Mouse (Mus musculus) hindbrain, embryonic 15.5 days (tissue): ENCODE results near the gene Ndrg4. TPM values are rescaled to one million over a fixed set of nuclear protein-coding genes. Genes with fewer than 3 reads are reported as not detected.

Experiments
- ATAC-seq: fragments of 200-750 bp; cut with Nextera tagmentation; 2 replicates; pipeline ENCODE4 v1.8.0; 2017; ENCODE audit warnings: low read depth, moderate number of reproducible peaks, moderate TSS enrichment; ENCODE audit not compliant: low FRiP score
- H3K27ac ChIP-seq: fragments of 300-500 bp; sonication (generic); replicated peaks from 2 replicates; pipeline ENCODE4 v1.5.1; 2015; ENCODE audit warnings: mild to moderate bottlenecking, inconsistent platforms
- H3K27me3 ChIP-seq: fragments of 300-500 bp; sonication (generic); 2 replicates; pipeline ENCODE4 v1.6.1; 2015; ENCODE audit warnings: control low read depth, inconsistent platforms
- H3K36me3 ChIP-seq: fragments of 300-500 bp; sonication (generic); 2 replicates; pipeline ENCODE4 v1.6.1; 2015; ENCODE audit warnings: control low read depth, inconsistent platforms
- H3K4me1 ChIP-seq: fragments of 300-500 bp; sonication (generic); replicated peaks from 2 replicates; pipeline ENCODE4 v1.6.1; 2015; ENCODE audit warnings: control low read depth, inconsistent platforms
- H3K4me2 ChIP-seq: fragments of 300-500 bp; sonication (generic); 2 replicates; pipeline ENCODE4 v1.6.1; 2015; ENCODE audit warnings: moderate library complexity, mild to moderate bottlenecking, inconsistent platforms
- H3K4me3 ChIP-seq: fragments of 300-500 bp; sonication (generic); 2 replicates; pipeline ENCODE4 v1.5.1; 2015; ENCODE audit warnings: mild to moderate bottlenecking, inconsistent platforms
- H3K9ac ChIP-seq: fragments of 300-500 bp; sonication (generic); 2 replicates; pipeline ENCODE4 v1.6.1; 2015; ENCODE audit warnings: inconsistent platforms
- H3K9me3 ChIP-seq: fragments of 300-500 bp; sonication (generic); 2 replicates; pipeline ENCODE4 v1.6.1; 2016; ENCODE audit warnings: control low read depth, inconsistent platforms
- WGBS: fragments of 180-500 bp; shearing (Covaris S2); methylation state at CpG from one replicate; pipeline ENCODE4 v1.1.7; 2015; 5-methylcytosine and 5-hydroxymethylcytosine counted together
- microRNA-seq: library from miRNA; unstranded; fragments of <30 nt; microRNA quantifications from one replicate; pipeline ENCODE4, GENCODE M21; 2016
- polyA plus RNA-seq: library from polyadenylated mRNA; unstranded; fragments of >200 nt; fragmentation: Nextera tagmentation; extraction: Ambion mirVana; gene quantifications from 2 replicates; pipeline ENCODE4 v1.2.1, GENCODE M21; 2015

The Ndrg4 gene
- polyA plus RNA-seq, 1 experiment from 2014 or later = 454 TPM

DNA sequence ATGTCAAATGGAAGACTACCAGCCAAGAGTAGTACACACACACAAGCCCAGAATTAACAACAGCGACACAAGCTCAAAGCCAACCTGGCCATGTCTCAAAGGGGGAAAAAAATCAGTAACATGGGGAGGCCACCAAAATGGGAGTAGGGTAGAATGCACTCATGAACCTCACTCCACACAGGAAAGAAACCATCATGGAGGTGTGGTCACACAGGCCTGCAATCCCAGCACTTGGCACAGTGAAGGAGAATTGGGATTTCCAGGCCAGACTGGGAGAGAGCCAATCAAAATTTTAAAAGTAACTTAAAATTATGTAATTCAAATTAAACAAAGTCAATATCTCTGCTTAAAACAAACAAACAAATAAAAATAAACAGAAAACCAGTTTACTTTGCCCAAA lies 75.1 kb downstream of the Ndrg4 start:
- H3K36me3 ChIP-seq = peaks cover 74% of the 10 kb centered on the region
- WGBS = 100% methylated on average over 1 of the region's 1 CpGs
- ATAC-seq = no peak

DNA sequence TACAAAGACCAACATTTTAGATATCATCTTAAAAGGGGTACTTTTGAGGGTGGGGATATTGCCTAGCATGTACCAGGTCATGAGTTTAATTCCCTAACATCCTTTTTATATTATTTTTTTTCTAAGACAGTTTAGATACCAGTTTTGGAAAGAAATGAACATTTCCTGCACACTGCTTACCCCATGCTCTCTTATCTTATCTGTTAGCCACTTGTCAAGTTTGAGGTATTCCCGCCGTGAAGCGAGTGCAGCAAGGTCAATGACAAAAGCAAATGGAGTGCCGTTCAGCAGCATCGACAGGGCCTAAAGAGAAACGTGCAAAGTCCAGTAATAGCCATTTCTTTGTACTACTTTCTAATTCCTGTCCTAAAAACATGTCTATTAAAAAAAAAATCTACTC lies 83.5 kb downstream of the Ndrg4 start:
- Histone ChIP-seq H3K9ac (no peak overlapping the region), H3K4me1 (no peaks in the 10 kb centered on the region), H3K9me3 (no peaks in the 10 kb centered on the region), H3K27me3 (no peaks in the 10 kb centered on the region), H3K27ac (no peak overlapping the region), H3K36me3 (peaks cover 71% of the 10 kb centered on the region), H3K4me2 (no peak overlapping the region), H3K4me3 (no peak overlapping the region)
- 93% methylated on average over 6 of the region's 6 CpGs for WGBS
- ATAC-seq = no peak

More for the DNA sequence above, 75.1 kb downstream of the Ndrg4 start:
- H3K9ac ChIP-seq = no peak overlapping the region
- H3K27ac ChIP-seq = no peak overlapping the region
- no peak overlapping the region for H3K4me3 ChIP-seq
- H3K4me1 ChIP-seq = no peaks in the 10 kb centered on the region
- H3K4me2 ChIP-seq = no peak overlapping the region
- no peaks in the 10 kb centered on the region for H3K9me3 ChIP-seq
- no peaks in the 10 kb centered on the region for H3K27me3 ChIP-seq

DNA sequence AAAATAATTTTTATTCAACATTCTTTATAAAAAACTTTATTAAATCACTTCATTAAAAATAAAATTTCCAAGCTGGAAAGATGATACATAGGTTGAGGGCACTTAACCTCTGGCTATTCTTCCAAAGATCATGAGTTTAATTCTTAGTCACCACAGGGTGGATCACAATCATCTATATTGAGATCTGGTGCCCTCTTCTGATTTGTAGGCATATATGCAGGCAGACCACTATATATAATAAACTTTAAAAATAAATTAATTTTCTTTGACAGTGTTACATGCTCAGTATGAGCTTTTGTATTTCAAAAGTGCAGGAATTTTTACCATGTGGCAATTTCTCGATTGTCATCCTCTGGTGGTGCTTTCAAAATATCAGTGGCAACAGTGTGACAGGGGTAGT lies 87.4 kb downstream of the Ndrg4 start:
- no peak overlapping the region for H3K4me3 ChIP-seq
- no peak overlapping the region for H3K9ac ChIP-seq
- H3K9me3 ChIP-seq = no peaks in the 10 kb centered on the region
- no peak for ATAC-seq
- no peak overlapping the region for H3K4me2 ChIP-seq
- H3K4me1 ChIP-seq = no peaks in the 10 kb centered on the region
- H3K27ac ChIP-seq = no peak overlapping the region
- H3K27me3 ChIP-seq = no peaks in the 10 kb centered on the region
- WGBS = 92% methylated on average over 1 of the region's 1 CpGs
- H3K36me3 ChIP-seq = peaks cover 76% of the 10 kb centered on the region

Small RNA genes within 50 kb of the gene (microRNA-seq; reads per million reads assigned to microRNA genes)
- 1.1 reads per million for gene Mir7073

Other genes with a start within 250 kb of the Ndrg4 start
- 120 and 122 TPM in 2 replicates for gene Cfap20, start 242.1 kb upstream of the Ndrg4 start, polyA plus RNA-seq
- 7.5 and 13.0 TPM in 2 replicates for gene Csnk2a2, start 186.9 kb upstream of the Ndrg4 start, polyA plus RNA-seq
- gene Ccdc113, start 142.9 kb upstream of the Ndrg4 start, polyA plus RNA-seq = 1.7 and 2.2 TPM in 2 replicates
- gene Prss54, start 100.6 kb upstream of the Ndrg4 start, polyA plus RNA-seq = not detected in 2 replicates
- 8.4 and 8.5 TPM in 2 replicates for gene Gins3, start 43.5 kb upstream of the Ndrg4 start, polyA plus RNA-seq
- gene Setd6, start 38.9 kb downstream of the Ndrg4 start, polyA plus RNA-seq = 33.1 and 34.7 TPM in 2 replicates
- 37.3 and 39.2 TPM in 2 replicates for gene Cnot1, start 130.5 kb downstream of the Ndrg4 start, polyA plus RNA-seq
- 235 and 255 TPM in 2 replicates for gene Sap18b, start 148.4 kb downstream of the Ndrg4 start, polyA plus RNA-seq
- 25.0 and 26.1 TPM in 2 replicates for gene Slc38a7, start 176.6 kb downstream of the Ndrg4 start, polyA plus RNA-seq
- 223 and 227 TPM in 2 replicates for gene Got2, start 211.6 kb downstream of the Ndrg4 start, polyA plus RNA-seq